Mouse (Mus musculus): Measurements from ENCODE around the gene Twnk.
"Not testable (repeated sequence)": the region's sequence is repeated elsewhere in the genome, so short reads cannot be mapped to it uniquely, and the experiment has no call there.

Gene Twnk

GRCm38 (mm10) chr19:45025937-45026568 lies 20.6 kb downstream of the Twnk start:
- no peak for DNase-seq (ENCODE audit: low spot score)

GRCm38 (mm10) chr19:45026958-45027670 lies 21.7 kb downstream of the Twnk start:
- no peak for DNase-seq (ENCODE audit: low spot score)

DNA sequence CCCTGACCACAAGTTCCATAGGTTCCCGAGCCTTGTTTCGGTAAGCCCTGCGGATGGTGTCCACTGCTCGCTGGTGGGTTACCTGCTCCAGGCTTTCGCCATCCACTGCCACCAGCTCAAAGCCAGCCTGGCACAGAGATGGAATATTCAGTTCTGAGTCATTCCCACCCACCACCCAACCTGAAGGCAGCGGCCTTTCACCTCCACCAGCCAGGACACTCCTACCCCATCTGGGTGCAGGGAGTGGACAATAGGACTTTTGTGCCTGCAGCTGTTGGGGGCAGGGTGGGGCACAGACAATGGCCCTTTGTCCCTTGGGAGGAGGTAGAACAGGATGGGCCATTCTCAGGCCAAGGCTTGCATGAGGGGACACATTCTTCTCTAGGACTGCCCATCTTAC lies 22.4 kb downstream of the Twnk start:
- DNase-seq (ENCODE audit: low spot score) = no peak

DNA sequence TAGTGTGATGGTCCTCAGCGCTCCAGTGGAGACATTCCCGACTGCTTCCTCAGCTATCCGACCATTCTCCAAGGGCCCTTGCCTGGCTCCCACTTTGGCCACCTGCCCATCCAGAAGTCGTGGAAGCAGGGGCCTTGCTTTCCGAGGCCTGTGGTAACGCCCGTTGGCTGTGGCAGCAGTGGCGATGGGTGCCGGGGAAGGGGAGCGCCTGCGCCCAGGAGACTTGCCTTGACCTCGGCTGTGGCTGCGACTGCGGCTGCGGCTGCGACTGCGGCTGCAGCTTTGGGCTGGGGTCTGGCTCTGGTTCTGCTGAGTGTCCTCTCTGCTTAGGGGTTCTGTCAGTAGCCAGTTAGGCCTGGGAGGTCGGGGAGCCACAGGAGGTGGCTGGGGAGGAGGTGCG lies 23.3 kb downstream of the Twnk start:
- no peak for DNase-seq (ENCODE audit: low spot score)

DNA sequence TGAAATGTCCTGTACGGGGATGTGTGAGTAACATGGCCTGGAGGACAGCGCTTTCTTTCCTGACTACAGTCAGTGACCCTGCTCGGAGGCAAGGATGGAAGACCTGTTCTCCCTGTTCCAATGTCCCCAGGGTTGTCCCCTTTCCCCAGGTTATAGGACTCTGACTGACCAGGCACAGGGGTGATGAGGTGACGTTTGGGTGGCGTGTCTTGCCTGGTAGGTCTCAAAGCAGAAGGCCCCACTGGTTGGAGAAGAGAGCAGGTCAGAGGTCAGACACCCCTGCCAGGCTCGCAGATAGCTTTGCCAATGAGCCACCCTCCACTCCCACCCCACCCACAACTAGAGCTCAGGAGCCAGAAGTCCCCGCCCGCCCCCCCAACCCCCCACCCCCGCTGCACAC lies 24.1 kb downstream of the Twnk start:
- no peak for DNase-seq (ENCODE audit: low spot score)

GRCm38 (mm10) chr19:45030111-45030510 lies 24.6 kb downstream of the Twnk start:
- no peak for DNase-seq (ENCODE audit: low spot score)

- DNase-seq (ENCODE audit: low spot score) = peak; percentile 86
Measured at GRCm38 (mm10) chr19:45030746-45031693, 25.6 kb downstream of the Twnk start.

DNA sequence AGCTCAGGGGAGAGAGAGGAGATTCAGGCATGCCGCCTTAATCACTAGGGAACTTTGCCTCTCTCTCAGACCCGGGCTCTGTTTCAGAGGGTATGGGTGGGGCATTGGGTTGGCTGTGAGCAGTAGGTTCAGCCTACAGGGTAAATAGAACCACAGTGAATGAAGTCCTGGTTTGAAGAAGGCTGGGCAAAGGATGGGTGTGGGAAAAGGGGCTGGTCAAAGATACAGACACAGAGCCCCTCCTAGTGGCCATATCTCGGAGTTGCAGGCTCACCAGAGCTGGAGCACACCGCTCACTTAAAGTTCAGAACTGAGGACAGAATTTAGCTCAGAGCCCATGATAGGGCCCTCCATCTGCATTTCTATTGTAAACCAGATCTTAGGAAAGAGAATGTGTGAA lies 26.3 kb downstream of the Twnk start:
- peak; percentile 79 for DNase-seq (ENCODE audit: low spot score)

DNA sequence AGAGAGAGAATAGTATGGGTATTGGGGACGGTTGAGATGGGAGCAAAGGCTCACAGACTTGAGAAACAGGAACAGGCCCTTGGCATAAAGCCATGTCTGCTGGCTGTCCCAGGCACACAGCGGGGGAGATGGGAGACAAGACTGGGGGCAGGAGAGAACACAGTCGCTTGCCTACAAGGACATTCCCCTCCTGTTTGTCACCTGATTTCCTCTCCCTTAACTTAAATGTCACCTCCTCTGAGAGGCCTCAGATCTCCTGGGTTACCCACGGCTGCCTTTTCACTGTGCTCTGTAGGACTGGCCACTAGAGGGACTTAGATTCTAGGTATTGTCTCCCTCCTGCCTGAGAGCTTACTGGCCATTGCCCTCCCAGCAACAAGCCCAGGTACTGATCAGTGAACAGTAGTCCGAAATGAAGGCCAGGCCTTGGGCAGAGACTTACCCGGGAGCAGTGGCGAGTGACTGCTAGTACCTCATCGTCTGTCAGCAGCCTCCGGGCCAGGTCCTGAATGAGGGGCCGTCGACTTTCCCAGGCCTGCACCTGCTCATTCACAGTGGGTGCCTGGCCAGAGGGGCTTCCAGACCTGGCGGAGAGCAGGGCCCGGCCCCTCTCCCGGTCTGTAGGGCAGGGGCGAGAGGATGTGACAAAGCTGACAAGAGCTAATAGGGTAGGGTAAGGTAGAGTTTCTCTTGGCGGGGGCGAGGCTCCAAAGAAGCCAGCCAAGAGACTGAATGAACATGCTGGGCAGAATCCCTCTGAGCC lies 27.3 kb downstream of the Twnk start:
- DNase-seq (ENCODE audit: low spot score) = peak; percentile 62

DNA sequence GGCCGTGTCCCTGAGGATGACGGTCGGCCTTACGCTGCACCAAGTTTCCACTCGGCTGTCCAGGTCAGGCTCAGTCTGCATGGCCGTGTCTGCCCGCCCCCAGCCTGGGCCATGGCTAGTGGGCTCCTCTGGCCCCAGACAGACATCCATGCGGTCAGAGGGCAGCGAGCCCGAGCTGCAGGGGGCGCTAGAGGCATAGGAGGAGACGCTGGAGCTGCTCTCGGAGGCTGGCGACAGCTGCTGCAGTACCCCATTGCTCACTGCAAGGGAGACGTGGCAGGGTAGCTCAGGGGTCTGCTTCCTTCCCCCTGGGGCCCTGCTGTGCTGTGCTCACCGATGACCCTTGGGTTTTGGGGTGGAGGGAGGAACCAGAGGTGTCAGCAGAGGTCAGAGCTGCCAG lies 31.4 kb downstream of the Twnk start:
- DNase-seq (ENCODE audit: low spot score) = no peak

DNA sequence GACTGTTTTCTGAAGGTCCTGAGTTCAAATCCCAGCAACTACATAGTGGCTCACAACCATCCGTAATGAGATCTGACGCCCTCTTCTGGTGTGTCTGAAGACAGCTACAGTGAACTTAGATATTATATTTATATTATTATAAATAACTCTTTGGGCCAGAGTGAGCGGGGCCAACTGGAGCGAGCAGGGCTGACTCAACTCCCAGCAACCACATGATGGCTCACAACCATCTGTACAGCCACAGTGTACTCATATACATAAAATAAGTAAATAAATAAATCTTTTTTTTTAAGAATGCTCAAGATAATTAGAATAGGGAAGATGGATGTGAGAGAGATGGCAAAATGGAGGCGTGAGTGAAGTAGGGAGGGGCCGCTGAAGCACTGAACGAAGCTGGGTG lies 32.7 kb downstream of the Twnk start:
- not testable (repeated sequence) for DNase-seq (ENCODE audit: low spot score)

DNA sequence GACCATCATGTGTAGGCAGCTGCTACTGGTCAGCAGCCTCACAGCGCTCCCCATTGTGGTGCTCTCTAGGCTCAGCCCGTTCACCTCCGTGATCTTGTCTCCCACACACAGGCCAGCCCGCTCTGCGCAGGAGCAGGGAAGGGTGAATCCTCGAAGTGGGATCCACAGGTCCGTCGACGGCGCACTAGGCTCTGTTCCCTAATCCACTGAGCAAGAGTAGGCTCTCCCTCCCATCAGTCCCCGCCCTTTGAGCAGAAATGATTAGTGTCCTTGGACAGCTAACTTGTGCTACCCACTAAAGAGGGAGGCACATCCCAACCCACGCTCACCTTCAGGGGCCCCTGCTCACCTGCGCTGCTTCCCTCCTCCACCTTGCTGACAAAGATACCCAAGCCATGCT lies 34.8 kb downstream of the Twnk start:
- no peak for DNase-seq (ENCODE audit: low spot score)

DNA sequence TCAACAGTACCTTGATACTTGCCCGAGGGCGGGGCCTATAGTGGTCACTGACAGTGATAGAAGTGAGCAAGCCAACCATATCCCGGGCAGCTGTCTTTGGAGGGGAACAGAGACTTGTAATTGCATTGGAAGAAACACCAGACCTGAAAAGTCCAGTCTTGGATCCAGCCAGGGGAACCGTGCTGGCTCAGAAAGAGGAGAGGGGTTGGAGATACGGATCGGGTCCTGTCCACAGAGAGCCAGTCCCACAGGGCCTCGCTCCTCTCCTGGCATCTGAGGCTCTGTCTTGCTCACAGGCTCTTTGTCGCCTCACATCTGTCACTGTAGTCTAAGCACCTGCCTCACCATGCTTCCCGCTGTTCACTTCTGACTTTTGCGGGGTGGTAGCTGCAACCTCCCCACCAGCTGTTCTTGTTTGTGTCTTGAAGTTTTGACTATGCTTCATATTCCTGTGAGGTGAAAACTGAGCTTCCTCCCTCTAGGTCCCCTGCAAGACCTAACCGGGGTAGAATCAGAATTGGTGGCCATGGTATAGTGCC lies 39.0 kb downstream of the Twnk start:
- no peak for DNase-seq (ENCODE audit: low spot score)

- no peak for DNase-seq (ENCODE audit: low spot score)
Measured at GRCm38 (mm10) chr19:45045236-45045635, 39.8 kb downstream of the Twnk start.

DNA sequence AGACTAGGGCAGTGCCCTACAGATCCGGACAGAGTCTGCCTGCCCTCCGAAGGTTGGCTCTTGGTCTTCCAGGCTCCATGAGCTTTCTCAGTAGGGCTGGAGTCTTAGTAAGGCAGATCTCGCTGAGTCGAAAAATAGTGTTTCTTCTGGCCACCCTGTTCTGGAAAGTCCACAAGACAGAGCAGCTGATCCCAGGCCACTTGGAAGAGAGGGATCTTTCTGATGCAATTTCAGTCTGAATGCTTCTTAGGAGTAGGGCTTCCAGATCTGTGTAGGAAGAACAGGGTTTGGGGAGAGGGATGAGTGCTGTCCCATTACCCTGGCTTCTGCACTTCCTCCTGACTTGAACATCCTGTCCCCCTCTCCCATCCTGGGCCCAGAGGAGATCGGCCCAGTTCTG lies 40.2 kb downstream of the Twnk start, which contains the start of gene Pdzd7:
Gene Pdzd7, minus strand, starts transcription at position 67 of the 400 bp plus-strand sequence.
- no peak for DNase-seq (ENCODE audit: low spot score)

DNA sequence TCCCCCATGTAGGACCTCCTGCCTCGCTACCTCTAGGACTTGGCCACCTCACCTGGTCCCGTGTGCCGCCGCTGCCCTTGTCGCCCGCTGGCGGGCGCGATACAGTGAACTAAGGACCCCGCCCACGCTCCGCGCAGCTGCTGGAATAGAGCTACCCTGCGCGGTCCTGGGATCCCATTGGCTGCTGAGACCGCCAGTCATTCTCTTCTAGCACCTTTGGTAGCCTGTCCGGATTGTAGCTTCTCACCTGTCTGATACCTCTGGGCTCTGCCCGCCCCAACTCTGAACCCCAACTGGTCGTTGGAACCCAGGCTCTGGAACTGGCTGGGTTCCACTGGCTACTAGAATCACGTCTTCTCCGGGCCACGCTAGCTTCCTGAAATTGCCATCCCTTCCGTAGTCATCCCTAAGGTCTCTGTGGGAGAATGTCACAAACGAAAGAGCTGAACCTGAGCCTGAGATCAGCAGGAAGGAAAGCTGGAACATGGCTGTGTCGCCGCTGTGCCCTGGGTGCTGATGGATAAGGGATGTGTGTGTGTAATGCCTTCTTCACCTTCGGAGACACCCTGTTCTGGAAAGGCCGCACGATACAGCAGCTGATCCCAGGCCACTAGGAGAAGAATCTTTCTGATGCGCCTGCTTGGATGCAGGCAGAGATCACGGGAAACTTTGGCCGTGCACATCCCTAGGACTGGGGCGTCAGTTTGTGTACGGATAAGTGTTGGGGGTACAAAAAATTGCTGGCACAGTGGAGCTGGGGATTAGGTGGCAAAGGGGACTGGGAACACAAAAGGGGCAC lies 41.3 kb downstream of the Twnk start:
- DNase-seq (ENCODE audit: low spot score) = peak; percentile 90

- peak; percentile 92 for DNase-seq (ENCODE audit: low spot score)
Measured at GRCm38 (mm10) chr19:45047417-45047934, 42.0 kb downstream of the Twnk start, which contains the start of gene Sfxn3. Sfxn3 (plus strand) TSS chr19:45047503.

- peak; percentile 53 for DNase-seq (ENCODE audit: low spot score)
Measured at GRCm38 (mm10) chr19:45047935-45048643, 42.6 kb downstream of the Twnk start.

- DNase-seq (ENCODE audit: low spot score) = no peak
Measured at GRCm38 (mm10) chr19:45048644-45049365, 43.3 kb downstream of the Twnk start.

Measured in MN1 (cell line).